Mouse (Mus musculus) embryonic fibroblast, embryonic 13.5 days (primary cell): ENCODE results near the gene Fam89b.

Source experiments
- CTCF ChIP-seq: IDR thresholded peaks from 2 replicates; pipeline ENCODE4 v1.5.1; 2011; ENCODE audit warnings: mild to moderate bottlenecking, control low read depth, low read length, moderate library complexity, borderline replicate concordance; ENCODE audit not compliant: insufficient read depth
- POLR2A ChIP-seq: IDR thresholded peaks from 2 replicates; pipeline ENCODE4 v1.6.1; 2011; ENCODE audit warnings: low read depth, mild to moderate bottlenecking, control low read depth, low read length, moderate library complexity

DNA sequence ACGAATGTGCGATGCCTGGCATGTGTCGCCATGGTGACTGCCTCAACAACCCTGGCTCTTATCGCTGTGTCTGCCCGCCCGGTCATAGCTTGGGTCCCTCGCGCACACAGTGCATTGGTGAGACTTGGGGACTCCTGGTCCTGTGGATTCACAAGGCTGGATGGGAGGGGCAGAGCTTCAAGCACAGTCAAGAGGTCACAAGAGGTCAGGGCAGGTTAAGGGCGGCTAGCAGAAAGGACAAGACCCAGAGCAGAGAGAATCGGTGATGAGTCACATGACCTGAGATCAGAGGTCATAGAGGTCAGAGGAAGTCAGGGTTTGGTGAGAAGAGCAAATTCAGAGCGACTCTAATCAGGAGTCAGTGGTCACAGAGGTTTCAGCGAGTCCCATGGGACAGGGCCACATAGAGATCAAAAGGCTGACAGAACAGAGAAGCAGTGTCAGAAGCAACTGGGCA is 17.5 kb upstream of the Fam89b start:
- no peak for TF ChIP-seq POLR2A
- no peak for TF ChIP-seq CTCF
